Mouse (Mus musculus): ENCODE results near the gene Tgfbr3. TPM values are rescaled to one million over a fixed set of nuclear protein-coding genes. Genes with fewer than 3 reads are reported as not detected.

Tgfbr3 gene
- polyA plus RNA-seq, 1 experiment = 6.1 TPM

DNA sequence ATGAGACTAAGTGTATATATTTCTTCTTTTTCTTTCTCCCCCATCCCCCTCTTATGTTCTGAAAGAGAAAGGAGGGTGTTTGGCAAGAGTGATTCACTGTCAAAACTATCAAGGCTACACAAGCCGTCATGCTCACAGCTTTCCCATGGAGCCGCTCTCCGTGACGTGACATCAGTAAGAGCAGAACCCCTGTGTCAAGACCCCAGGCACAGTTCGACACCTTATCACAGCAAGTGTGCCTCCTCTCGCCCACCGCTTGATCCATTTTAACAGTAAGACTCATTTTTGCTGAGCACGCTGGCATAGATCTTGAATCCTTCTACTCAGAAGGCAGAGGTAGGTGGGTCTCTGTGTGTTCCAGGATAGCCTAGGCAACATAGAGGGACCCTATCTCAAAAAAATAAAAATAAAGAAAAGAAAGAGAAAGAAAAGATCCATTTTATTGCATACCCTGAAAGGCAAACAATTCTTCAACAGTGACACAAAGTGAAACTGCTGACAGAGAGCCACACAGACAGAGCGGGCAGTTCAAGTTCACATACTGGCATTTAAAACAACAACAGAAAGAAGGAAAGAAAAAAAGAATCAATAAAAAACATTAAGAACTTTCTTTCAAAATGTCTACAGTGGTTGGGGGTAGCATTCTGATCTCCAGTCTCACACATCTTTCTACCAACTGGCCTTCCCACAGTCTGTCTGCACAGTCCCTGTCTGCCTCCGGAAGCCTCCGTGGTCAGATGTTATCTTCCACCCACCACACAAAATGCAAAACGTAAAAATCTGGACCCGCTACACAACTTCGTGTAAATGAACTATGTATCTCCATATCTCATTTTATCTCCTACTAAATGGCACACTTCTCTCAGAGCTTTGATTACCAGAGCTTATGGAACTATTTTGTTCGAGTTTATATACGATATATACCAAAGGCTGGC, 24.7 kb downstream of the Tgfbr3 start:
- Histone ChIP-seq H3K4me3 (ENCODE audit: insufficient read depth, low read length) (no peak overlapping the region), H3K4me1 (ENCODE audit: control insufficient read depth, insufficient read depth, low read length) (no peaks in the 10 kb centered on the region; the same call in 1 of the 2 replicates), H3K27ac (ENCODE audit: insufficient read depth, low read length) (no peak overlapping the region)
- TF ChIP-seq POLR2A (IDR thresholded peaks at IDR 0.05; ENCODE audit: extremely low read depth, insufficient read depth, low read length) (no peak), CTCF (IDR thresholded peaks at IDR 0.05; ENCODE audit: extremely low read depth, insufficient read depth, low read length) (no peak)

DNA sequence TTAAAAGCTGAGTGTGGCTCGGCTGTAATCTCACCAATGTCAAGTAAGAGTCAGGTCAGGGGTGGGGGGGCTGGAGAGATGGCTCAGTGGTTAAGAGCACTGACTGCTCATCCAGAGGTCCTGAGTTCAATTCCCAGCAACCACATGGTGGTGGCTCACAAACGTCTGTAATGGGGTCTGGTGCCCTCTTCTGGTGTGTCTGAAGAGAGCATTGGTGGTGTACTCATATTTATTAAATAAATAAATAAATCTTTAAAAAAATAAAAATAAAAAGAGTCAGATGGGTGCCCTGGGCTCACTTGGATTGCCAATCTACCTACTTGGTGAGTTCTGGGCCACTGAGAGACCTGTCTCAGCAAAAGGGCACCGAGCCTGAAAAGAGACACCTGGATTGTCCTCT, 25.6 kb downstream of the Tgfbr3 start:
- H3K4me1 ChIP-seq (ENCODE audit: control insufficient read depth, insufficient read depth, low read length) = no peaks in the 10 kb centered on the region; the same call in 1 of the 2 replicates
- no peak overlapping the region for H3K27ac ChIP-seq (ENCODE audit: insufficient read depth, low read length)
- TF ChIP-seq CTCF (IDR thresholded peaks at IDR 0.05; ENCODE audit: extremely low read depth, insufficient read depth, low read length) (no peak), POLR2A (IDR thresholded peaks at IDR 0.05; ENCODE audit: extremely low read depth, insufficient read depth, low read length) (no peak)
- H3K4me3 ChIP-seq (ENCODE audit: insufficient read depth, low read length) = no peak overlapping the region

DNA sequence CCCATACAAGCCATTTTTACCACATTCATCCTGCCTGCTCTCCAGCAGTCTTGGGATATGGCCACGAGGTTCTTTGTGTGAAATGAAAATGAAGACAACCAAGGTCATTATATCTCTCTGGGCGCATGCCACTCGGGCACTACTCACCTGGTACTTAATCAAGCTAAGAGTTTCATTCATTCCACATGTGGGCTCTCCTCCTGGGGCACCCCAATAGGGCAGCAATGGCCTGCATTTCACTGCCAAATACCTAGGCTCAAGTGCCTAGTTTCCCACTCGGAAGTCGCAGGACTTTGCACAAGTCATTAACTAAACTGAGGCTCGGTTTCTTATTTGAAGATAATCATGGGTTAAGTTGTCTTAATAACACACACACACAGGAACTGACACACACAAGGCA, 27.5 kb downstream of the Tgfbr3 start:
- no peaks in the 10 kb centered on the region; the same call in 1 of the 2 replicates for H3K4me1 ChIP-seq (ENCODE audit: control insufficient read depth, insufficient read depth, low read length)
- no peak overlapping the region for H3K4me3 ChIP-seq (ENCODE audit: insufficient read depth, low read length)
- no peak overlapping the region for H3K27ac ChIP-seq (ENCODE audit: insufficient read depth, low read length)
- no peak for TF ChIP-seq POLR2A (IDR thresholded peaks at IDR 0.05; ENCODE audit: extremely low read depth, insufficient read depth, low read length)
- no peak for TF ChIP-seq CTCF (IDR thresholded peaks at IDR 0.05; ENCODE audit: extremely low read depth, insufficient read depth, low read length)

DNA sequence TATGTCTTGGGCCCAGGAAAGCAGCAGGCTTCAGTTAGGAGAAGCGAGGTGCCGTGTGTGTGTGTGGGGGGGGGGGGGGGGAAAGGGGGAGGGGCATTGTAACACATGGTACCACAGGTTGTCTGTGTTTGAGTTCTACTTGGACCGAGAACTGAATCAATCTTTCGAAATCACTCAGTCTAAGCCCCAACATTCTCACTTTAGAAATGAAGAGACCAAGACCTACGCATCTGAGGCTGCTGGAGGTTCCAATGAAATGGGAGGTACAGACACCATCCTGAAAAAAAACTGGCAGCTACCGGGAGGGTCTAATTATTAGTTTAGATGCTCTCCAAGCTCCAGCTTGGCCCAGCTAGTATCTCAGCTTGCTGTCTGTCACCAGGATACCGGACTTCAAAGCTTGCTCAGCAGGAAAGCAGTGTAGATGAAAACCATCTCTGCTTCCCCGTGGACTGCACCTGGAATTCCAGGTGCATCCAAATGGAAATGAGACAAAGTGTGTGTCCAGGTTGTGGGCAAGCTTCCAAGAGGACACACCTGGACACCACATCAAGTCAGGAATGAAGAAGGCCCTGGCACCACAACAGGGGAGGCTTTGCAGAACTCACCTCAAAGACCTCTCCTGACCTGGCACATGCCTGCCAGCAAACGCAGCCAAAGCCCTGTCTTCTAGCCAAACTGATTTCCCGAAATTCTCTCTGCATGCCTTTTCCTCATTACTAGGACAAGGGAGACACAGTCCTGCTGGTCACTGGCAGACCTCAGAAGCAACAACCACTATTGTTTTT, 28.5 kb downstream of the Tgfbr3 start:
- Histone ChIP-seq H3K4me3 (ENCODE audit: insufficient read depth, low read length) (no peak overlapping the region), H3K4me1 (ENCODE audit: control insufficient read depth, insufficient read depth, low read length) (no peaks in the 10 kb centered on the region; the same call in 1 of the 2 replicates), H3K27ac (ENCODE audit: insufficient read depth, low read length) (no peak overlapping the region)
- TF ChIP-seq CTCF (IDR thresholded peaks at IDR 0.05; ENCODE audit: extremely low read depth, insufficient read depth, low read length) (no peak), POLR2A (IDR thresholded peaks at IDR 0.05; ENCODE audit: extremely low read depth, insufficient read depth, low read length) (no peak)

DNA sequence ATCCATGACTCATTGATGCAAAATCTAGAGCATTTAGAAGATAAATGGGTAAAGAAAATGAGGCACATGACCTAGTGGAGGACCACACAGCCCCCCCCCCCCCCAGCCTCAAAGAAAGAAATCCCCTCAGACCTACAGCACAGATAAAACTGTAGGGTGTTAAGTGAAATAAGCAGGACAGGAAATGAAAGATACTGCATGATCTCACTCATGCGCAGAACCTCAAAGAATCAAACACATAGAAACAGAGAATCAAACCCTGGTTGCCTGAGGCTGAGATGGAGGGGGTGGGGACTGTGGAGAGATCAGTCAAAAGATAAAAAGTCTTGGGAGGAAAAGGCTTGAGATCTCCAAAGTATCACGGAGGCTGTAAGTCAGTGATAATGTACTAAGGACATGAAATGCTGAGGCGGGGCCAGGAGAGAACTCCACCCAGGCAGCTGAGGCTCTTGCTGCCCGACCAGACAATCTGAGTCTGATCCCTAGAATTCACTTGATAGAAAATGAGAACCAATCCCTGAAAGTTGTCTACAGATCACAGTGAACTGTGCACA, 29.9 kb downstream of the Tgfbr3 start:
- no peak overlapping the region for H3K4me3 ChIP-seq (ENCODE audit: insufficient read depth, low read length)

DNA sequence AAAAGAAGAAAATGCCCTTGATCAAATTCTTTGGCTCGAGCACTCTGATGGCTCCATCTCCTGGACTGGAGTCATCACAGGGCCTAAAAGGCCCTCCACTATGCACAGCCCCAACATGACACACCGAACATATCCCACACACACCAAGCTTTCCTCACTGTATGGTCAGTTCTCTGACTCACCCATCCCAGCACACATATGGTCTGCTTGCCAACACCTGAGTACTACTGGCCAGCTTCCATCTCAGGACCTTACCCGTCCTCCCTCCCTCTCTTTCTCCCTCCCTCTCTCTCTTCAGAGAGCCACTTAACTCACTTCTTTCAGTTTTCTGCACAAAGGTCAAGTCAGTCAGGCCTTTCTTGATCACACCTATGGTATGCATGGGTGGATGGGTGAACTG, 36.0 kb downstream of the Tgfbr3 start:
- H3K4me1 ChIP-seq (ENCODE audit: control insufficient read depth, insufficient read depth, low read length) = no peaks in the 10 kb centered on the region
- H3K4me3 ChIP-seq (ENCODE audit: insufficient read depth, low read length) = no peak overlapping the region
- no peak overlapping the region for H3K27ac ChIP-seq (ENCODE audit: insufficient read depth, low read length)
- no peak for TF ChIP-seq POLR2A (IDR thresholded peaks at IDR 0.05; ENCODE audit: extremely low read depth, insufficient read depth, low read length)
- no peak for TF ChIP-seq CTCF (IDR thresholded peaks at IDR 0.05; ENCODE audit: extremely low read depth, insufficient read depth, low read length)

More for the DNA sequence above, 29.9 kb downstream of the Tgfbr3 start:
- Histone ChIP-seq H3K27ac (ENCODE audit: insufficient read depth, low read length) (no peak overlapping the region), H3K4me1 (ENCODE audit: control insufficient read depth, insufficient read depth, low read length) (no peaks in the 10 kb centered on the region; the same call in 1 of the 2 replicates)
- TF ChIP-seq POLR2A (IDR thresholded peaks at IDR 0.05; ENCODE audit: extremely low read depth, insufficient read depth, low read length) = no peak

DNA sequence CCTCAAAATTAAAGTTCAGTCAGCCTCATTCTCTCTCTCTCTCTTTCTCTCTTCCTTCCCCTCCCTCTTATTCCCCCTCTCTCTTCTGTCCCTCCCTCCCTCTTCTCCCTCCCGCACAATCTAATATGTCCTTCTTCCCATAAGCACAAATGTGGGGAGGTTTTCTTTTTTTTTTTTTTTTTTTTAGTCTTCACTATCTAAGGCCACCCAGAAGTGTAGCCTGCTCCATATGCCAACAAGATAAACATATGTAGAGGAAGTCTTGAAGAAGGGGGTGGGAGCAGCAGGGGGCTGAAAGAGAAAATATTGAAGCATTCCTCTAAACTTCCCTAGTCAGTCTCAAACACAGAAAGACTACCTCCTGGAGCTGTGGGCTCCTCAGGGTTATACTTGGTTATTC, 37.0 kb downstream of the Tgfbr3 start:
- Histone ChIP-seq H3K27ac (ENCODE audit: insufficient read depth, low read length) (no peak overlapping the region), H3K4me1 (ENCODE audit: control insufficient read depth, insufficient read depth, low read length) (no peaks in the 10 kb centered on the region), H3K4me3 (ENCODE audit: insufficient read depth, low read length) (no peak overlapping the region)
- TF ChIP-seq POLR2A (IDR thresholded peaks at IDR 0.05; ENCODE audit: extremely low read depth, insufficient read depth, low read length) = no peak
- TF ChIP-seq CTCF (IDR thresholded peaks at IDR 0.05; ENCODE audit: extremely low read depth, insufficient read depth, low read length) = no peak

DNA sequence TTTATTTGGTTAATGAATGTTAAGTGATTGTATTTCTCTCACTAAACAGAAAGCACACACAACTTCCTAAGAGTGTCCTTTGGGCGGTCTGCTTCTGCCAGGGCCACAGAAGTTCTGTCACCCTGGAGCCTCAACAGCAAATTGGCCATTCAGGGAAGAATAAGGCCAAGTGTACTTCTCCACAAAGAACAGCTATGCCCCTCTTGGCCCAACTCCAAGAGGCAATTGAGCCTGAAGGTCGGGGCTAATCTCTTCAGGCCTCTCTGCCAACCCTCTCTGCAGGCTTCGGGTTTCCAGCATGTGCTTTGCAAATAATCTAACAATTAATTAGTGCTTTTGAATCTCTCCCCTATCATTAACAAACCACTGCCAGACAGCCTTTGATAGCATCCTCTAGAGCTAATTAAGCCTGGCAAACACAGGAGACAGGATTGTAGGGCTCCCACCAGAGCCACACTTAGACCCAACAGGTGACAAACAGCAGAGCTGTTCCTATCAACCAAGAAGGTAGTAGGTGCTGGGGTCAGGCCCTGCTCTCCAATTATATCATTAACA, 37.6 kb downstream of the Tgfbr3 start:
- Histone ChIP-seq H3K4me3 (ENCODE audit: insufficient read depth, low read length) (no peak overlapping the region), H3K4me1 (ENCODE audit: control insufficient read depth, insufficient read depth, low read length) (no peaks in the 10 kb centered on the region), H3K27ac (ENCODE audit: insufficient read depth, low read length) (no peak overlapping the region)
- no peak for TF ChIP-seq CTCF (IDR thresholded peaks at IDR 0.05; ENCODE audit: extremely low read depth, insufficient read depth, low read length)
- no peak for TF ChIP-seq POLR2A (IDR thresholded peaks at IDR 0.05; ENCODE audit: extremely low read depth, insufficient read depth, low read length)

DNA sequence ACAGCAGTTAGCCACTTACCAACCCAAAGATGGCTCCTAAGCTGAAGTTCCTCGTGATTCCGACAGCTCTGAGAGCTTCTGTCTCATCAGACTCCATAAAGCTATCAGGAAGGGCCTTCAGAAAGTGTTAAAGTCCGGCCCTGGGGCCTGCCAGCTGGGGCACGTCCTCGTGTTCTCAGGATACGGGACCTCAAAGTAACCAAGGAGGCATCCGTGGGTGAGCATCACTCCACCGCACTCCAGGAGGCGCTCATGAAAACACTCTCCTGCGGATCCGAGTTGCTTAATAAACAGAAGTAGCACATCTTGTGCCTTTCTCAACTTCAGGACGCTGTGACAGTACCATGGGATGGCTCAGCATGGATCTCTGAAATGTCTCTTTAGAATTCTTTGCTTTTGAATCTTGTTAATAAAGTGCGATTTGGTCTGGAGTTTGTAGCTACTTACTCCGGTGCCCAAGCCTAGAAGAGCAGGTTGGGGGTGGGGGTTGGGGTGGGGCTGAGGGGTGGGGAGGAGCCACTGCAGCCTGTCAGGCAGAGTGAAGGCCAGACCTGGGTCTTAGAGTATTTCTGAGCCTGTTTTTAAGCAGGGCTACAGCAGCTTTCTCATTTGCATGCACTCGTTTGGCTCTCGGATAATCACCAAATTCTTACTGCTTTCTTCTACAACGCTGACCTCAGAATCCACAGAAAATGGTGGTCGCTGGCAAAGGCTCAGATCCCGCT, 38.7 kb downstream of the Tgfbr3 start:
- no peaks in the 10 kb centered on the region for H3K4me1 ChIP-seq (ENCODE audit: control insufficient read depth, insufficient read depth, low read length)
- no peak overlapping the region for H3K27ac ChIP-seq (ENCODE audit: insufficient read depth, low read length)
- TF ChIP-seq CTCF (IDR thresholded peaks at IDR 0.05; ENCODE audit: extremely low read depth, insufficient read depth, low read length) = no peak
- no peak for TF ChIP-seq POLR2A (IDR thresholded peaks at IDR 0.05; ENCODE audit: extremely low read depth, insufficient read depth, low read length)

More for the DNA sequence above, 38.7 kb downstream of the Tgfbr3 start:
- no peak overlapping the region for H3K4me3 ChIP-seq (ENCODE audit: insufficient read depth, low read length)
